Mouse (Mus musculus): Measurements from ENCODE around the gene Cdc42ep4. TPM values are rescaled to one million over a fixed set of nuclear protein-coding genes. Genes with fewer than 3 reads are reported as not detected.

The Cdc42ep4 gene
- polyA plus RNA-seq, 1 experiment from 2014 or later = 21.9 TPM

GRCm38 (mm10) chr11:113684707-113685426 is 66.8 kb downstream of the Cdc42ep4 start:
- Histone ChIP-seq H3K36me3 (peaks cover 35% of the 10 kb centered on the region), H3K9ac (peak overlapping the region; percentile 95), H3K27ac (peak overlapping the region; percentile 98), H3K4me2 (peak overlapping the region; percentile 77), H3K9me3 (replicated peaks) (no peaks in the 10 kb centered on the region), H3K4me3 (peak overlapping the region; percentile 93), H3K4me1 (peaks cover 57% of the 10 kb centered on the region), H3K27me3 (replicated peaks) (no peaks in the 10 kb centered on the region)
- no peak for ATAC-seq
- 31% methylated on average over 25 of the region's 25 CpGs for WGBS (ENCODE audit: insufficient replicate concordance)

- H3K27me3 ChIP-seq (replicated peaks) = no peaks in the 10 kb centered on the region
- H3K27ac ChIP-seq = peak within 1 kb of the TSS; percentile 98
- H3K9ac ChIP-seq = peak within 1 kb of the TSS; percentile 95
- peaks cover 33% of the 10 kb centered on the region for H3K36me3 ChIP-seq
- peak within 1 kb of the TSS; percentile 77 for H3K4me2 ChIP-seq
- peak; percentile 82 for ATAC-seq
- peak within 1 kb of the TSS; percentile 93 for H3K4me3 ChIP-seq
- no peaks in the 10 kb centered on the region for H3K9me3 ChIP-seq (replicated peaks)
- H3K4me1 ChIP-seq = peaks cover 61% of the 10 kb centered on the region
- WGBS (ENCODE audit: insufficient replicate concordance) = under 1% methylated on average over 62 of the region's 73 CpGs
Observed at GRCm38 (mm10) chr11:113683957-113684706, 67.5 kb downstream of the Cdc42ep4 start, which contains the start of the genes Fam104a and D11Wsu47e. Gene Fam104a, minus strand, starts transcription at chr11:113684155. Gene D11Wsu47e, plus strand, starts transcription at chr11:113684412.

GRCm38 (mm10) chr11:113683627-113683956 is 68.1 kb downstream of the Cdc42ep4 start:
- Histone ChIP-seq H3K4me2 (peak overlapping the region; percentile 77), H3K36me3 (peaks cover 30% of the 10 kb centered on the region), H3K4me3 (peak overlapping the region; percentile 93), H3K27ac (peak overlapping the region; percentile 98), H3K27me3 (replicated peaks) (no peaks in the 10 kb centered on the region), H3K9me3 (replicated peaks) (no peaks in the 10 kb centered on the region), H3K9ac (peak overlapping the region; percentile 95), H3K4me1 (peaks cover 65% of the 10 kb centered on the region)
- 5% methylated on average over 37 of the region's 38 CpGs for WGBS (ENCODE audit: insufficient replicate concordance)
- ATAC-seq = no peak; the same call in 1 of the 2 replicates

DNA sequence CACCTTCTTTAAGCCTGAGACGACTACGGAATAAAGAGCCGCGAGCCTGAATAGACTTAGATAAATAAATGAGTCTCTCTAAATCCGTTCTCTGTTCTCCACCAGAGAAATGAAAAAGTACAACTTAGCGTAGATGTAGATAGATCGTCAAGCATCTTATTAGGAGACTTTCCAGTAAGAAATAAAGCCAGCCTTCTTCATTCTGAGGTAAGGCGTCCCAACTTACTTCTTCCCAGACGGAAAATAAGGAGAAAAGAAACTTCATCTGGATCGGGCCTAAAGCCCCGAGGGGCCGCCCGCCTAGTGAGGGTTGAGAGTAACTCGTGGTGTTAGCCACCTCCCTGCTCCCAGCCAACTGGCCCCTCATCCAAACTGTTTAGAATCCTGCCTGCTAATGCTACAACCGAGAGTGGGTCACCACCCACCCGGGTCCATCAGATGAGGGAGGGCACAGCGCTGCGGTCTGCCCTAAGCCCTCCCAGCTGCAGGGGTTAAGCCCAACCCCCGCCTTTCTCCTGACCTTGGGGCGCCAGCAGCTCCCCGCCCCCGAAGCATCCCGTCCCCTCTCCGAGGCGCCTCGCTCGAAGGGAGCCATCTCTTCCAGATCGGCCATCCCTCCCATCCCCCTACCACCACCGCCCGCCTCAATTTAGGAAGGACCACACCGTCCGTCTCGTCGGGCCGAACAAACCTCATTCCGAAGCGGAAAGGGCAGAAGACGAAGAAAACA is 68.6 kb downstream of the Cdc42ep4 start:
- H3K4me1 ChIP-seq = peaks cover 71% of the 10 kb centered on the region
- 4% methylated on average over 38 of the region's 38 CpGs for WGBS (ENCODE audit: insufficient replicate concordance)

GRCm38 (mm10) chr11:113681979-113682378 is 69.7 kb downstream of the Cdc42ep4 start:
- H3K4me1 ChIP-seq = peaks cover 77% of the 10 kb centered on the region
- no peak for ATAC-seq
- no peaks in the 10 kb centered on the region for H3K9me3 ChIP-seq (replicated peaks)
- H3K27ac ChIP-seq = peak overlapping the region; percentile 98
- peak overlapping the region; percentile 77 for H3K4me2 ChIP-seq
- H3K36me3 ChIP-seq = peaks cover 34% of the 10 kb centered on the region
- peak overlapping the region; percentile 93 for H3K4me3 ChIP-seq
- no peaks in the 10 kb centered on the region for H3K27me3 ChIP-seq (replicated peaks)
- peak overlapping the region; percentile 95 for H3K9ac ChIP-seq

More for the DNA sequence above, 68.6 kb downstream of the Cdc42ep4 start:
- H3K4me2 ChIP-seq = peak overlapping the region; percentile 77
- H3K36me3 ChIP-seq = peaks cover 30% of the 10 kb centered on the region
- H3K9ac ChIP-seq = peak overlapping the region; percentile 95
- H3K4me3 ChIP-seq = peak overlapping the region; percentile 93
- peak overlapping the region; percentile 98 for H3K27ac ChIP-seq
- no peaks in the 10 kb centered on the region for H3K9me3 ChIP-seq (replicated peaks)
- ATAC-seq = peak; percentile 77
- H3K27me3 ChIP-seq (replicated peaks) = no peaks in the 10 kb centered on the region

GRCm38 (mm10) chr11:113680954-113681353 is 70.7 kb downstream of the Cdc42ep4 start:
- peaks cover 37% of the 10 kb centered on the region for H3K36me3 ChIP-seq
- H3K4me3 ChIP-seq = peak overlapping the region; percentile 93
- peaks cover 70% of the 10 kb centered on the region for H3K4me1 ChIP-seq
- H3K9me3 ChIP-seq (replicated peaks) = no peaks in the 10 kb centered on the region
- peak overlapping the region; percentile 98 for H3K27ac ChIP-seq
- ATAC-seq = peak; percentile 70
- WGBS (ENCODE audit: insufficient replicate concordance) = 28% methylated on average over 2 of the region's 2 CpGs
- H3K9ac ChIP-seq = peak overlapping the region; percentile 95
- no peaks in the 10 kb centered on the region for H3K27me3 ChIP-seq (replicated peaks)
- peak overlapping the region; percentile 77 for H3K4me2 ChIP-seq

DNA sequence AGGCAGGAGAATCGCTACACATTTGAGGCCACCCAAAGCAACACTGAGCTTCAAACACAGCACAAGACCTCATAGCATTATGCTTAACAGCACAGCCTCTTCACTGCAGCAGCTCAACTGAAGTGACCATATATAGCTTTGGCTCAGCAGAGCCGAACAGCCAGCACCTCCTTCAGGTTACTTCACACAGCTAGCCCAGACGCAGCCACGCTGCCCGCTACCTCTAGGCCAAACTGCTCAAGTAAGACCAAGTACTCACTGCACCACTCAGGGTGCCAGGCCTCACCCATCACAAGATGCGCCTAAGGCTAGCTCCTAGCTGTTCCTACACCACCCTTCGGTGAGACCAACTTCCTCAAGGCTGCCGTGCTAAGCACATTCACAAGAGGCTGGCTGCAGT is 73.3 kb downstream of the Cdc42ep4 start:
- H3K9ac ChIP-seq = no peak overlapping the region
- H3K4me1 ChIP-seq = peaks cover 57% of the 10 kb centered on the region
- H3K27ac ChIP-seq = peak overlapping the region; percentile 60

DNA sequence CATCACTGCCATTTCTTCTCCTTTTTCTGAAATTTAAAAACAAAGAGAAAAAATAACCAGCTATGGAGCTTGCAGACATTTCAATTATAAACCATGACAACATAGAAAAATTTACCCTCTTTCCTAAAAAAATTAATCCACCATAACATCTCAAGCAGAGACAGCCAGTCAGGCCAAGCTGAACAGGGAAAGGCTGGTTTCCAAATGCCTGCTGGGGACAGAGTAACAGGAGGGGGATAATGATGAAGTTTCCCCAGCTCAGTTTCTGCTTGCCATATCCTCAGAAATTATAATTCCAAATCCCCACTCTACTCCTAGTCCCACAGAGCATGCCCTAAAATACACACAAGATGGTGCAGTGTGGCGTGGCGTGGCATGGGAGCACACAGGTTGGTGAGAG is 74.3 kb downstream of the Cdc42ep4 start:
- H3K27me3 ChIP-seq (replicated peaks) = no peaks in the 10 kb centered on the region
- H3K9ac ChIP-seq = no peak overlapping the region
- H3K4me2 ChIP-seq = no peak overlapping the region
- 96% methylated on average over 2 of the region's 2 CpGs for WGBS (ENCODE audit: insufficient replicate concordance)
- peaks cover 73% of the 10 kb centered on the region for H3K36me3 ChIP-seq
- H3K4me1 ChIP-seq = peaks cover 59% of the 10 kb centered on the region
- no peak overlapping the region for H3K4me3 ChIP-seq
- no peak for ATAC-seq
- H3K9me3 ChIP-seq (replicated peaks) = no peaks in the 10 kb centered on the region
- H3K27ac ChIP-seq = 0 out of 2 replicates have a peak overlapping the region, but pooled peaks have one; percentile 10

More for the DNA sequence above, 73.3 kb downstream of the Cdc42ep4 start:
- 81% methylated on average over 8 of the region's 8 CpGs for WGBS (ENCODE audit: insufficient replicate concordance)
- Histone ChIP-seq H3K27me3 (replicated peaks) (no peaks in the 10 kb centered on the region), H3K36me3 (peaks cover 63% of the 10 kb centered on the region), H3K4me2 (0 out of 2 replicates have a peak overlapping the region, but pooled peaks have one; percentile 9), H3K9me3 (replicated peaks) (no peaks in the 10 kb centered on the region), H3K4me3 (no peak overlapping the region)
- ATAC-seq = no peak

Other genes starting within 250 kb of the Cdc42ep4 start
- gene Sstr2, start 132.5 kb downstream of the Cdc42ep4 start, polyA plus RNA-seq (2016; fragmentation: Nextera tagmentation; extraction: Ambion mirVana) = 2.2 and 2.7 TPM in 2 replicates
- gene Cog1, start 102.7 kb downstream of the Cdc42ep4 start, polyA plus RNA-seq (2016; fragmentation: Nextera tagmentation; extraction: Ambion mirVana) = 19.4 and 21.7 TPM in 2 replicates
- gene Slc39a11, start 101.8 kb downstream of the Cdc42ep4 start, polyA plus RNA-seq (2016; fragmentation: Nextera tagmentation; extraction: Ambion mirVana) = 18.0 and 18.3 TPM in 2 replicates
- gene Fam104a, start 67.7 kb downstream of the Cdc42ep4 start, polyA plus RNA-seq (2016; fragmentation: Nextera tagmentation; extraction: Ambion mirVana) = 56.1 and 58.5 TPM in 2 replicates
- gene D11Wsu47e, start 67.5 kb downstream of the Cdc42ep4 start, polyA plus RNA-seq (2016; fragmentation: Nextera tagmentation; extraction: Ambion mirVana) = 14.8 and 16.0 TPM in 2 replicates
- 0.20 TPM in 1 of 2 replicates, not detected in the other for gene Cpsf4l, start 41.9 kb downstream of the Cdc42ep4 start, polyA plus RNA-seq (2016; fragmentation: Nextera tagmentation; extraction: Ambion mirVana)